Mouse (Mus musculus) cerebellum, postnatal 10 days (tissue): ENCODE results near the gene Zfp329.
"Not testable (repeated sequence)": the region's sequence is repeated elsewhere in the genome, so short reads cannot be mapped to it uniquely, and the experiment has no call there.

Experiments
- DNase-seq, 2 experiments: peaks; one replicate each; pipeline ENCODE4 v3.0.0; 2021; ENCODE audit warnings: mixed read lengths in 2 of 2

Zfp329 gene

DNA sequence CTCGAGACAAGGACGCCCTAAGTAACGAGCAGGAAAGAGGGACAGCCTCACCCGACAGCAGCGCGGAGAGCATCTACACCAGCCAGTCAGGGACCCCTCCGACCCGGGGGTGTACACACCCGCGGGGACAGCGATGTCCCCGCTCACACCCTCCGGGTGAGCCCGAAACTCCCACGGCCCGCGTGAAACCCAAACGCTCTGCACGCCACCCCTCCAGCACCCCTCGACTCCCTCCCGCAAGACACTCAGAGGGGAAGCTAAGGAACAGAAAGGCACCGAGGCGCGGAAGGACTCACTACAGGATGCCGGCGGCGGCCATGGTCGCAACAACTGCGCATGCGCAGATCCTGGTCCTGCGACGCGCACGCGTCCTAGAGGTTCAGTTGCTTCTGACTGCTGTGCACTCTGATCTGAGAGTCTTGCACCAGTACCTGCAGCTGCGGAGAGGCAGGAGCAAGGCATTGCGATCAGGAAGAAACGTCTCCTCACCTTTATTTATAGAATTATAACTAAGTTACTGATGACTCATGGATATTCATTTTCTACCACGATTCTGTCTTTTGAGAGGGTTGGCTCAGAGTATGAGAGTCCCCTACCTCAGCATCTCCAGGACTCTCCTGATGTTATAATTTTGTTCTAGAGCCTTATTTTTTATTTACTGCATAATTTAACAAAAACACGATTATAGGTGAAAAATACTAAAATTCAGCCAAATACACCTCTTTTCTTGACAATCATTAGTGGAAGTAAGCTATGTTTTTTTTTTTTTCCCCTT, at the start of gene Zfp329:
Gene Zfp329 (minus strand): TSS at position 338 of the 775 bp plus-strand sequence.
- DNase-seq = peak; percentile 96

GRCm38 (mm10) chr7:12835779-12836178, 17.1 kb upstream of the Zfp329 start:
- DNase-seq = no peak

DNA sequence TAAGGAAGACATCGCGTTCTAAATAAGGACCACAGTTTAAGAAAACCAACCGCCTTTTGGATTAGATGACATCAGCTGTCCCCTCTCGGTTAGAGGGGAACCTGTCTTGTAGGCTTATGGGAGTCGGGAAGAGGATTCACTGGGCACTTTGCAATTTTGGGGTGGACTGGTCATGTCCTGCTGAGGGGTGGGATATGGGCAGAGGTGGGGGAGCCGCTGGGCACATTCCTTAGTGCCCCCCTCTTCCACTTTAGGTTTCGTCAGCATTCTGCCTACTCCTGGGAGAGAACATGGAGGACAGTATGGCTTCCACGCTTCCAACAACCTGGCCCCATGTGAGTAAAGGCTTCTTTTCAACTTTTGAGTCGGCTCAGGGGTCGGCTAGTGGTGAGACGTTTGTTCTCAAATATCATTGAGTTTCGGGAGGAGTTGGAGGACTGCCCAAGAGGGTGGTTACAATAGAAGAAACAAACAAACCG, 16.6 kb upstream of the Zfp329 start:
- DNase-seq = peak; percentile 52 to 59

- DNase-seq = peak; percentile 89 to 92
These were observed 15.8 kb upstream of the Zfp329 start, which contains the start of gene Zfp110 for GRCm38 (mm10) chr7:12834162-12835120. Gene Zfp110, plus strand, starts transcription at chr7:12834761.

DNA sequence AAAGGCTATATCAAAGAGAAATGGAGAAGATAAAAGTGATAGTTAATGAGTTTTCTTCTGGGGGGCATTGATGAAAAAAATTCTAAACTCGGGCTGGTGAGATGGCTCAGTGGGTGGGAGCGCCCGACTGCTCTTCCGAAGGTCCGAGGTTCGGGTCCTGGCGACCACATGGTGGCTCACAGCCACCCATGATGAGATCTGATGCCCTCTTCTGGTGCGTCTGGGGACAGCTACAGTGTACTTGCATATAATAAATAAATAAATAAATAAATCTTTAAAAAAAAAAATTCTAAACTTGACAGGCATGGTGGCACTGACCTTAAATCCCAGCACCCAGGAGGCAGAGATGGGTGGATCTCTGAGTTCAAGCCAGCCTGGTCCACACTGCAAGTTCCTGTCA, 3.1 kb downstream of the Zfp329 start:
- DNase-seq = peak in 1 of 2 experiments; percentile 14

DNA sequence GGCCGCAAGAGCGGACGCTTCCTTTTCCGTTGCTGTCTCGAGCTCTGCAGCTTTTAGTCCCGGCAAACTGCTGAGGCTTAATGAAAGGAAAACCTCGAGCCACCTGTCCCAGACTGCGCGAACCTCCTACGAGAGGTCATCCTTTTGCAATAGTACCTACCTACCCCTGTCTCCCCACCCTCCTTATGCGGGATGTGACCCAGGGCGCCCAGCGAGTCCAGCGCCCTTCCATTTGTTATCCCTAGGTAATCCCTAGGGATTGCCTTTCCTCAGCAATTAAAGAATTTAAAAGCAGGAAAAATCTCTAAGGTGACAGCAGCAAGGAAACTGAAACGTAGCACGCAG, 15.0 kb downstream of the Zfp329 start:
- DNase-seq = no peak

- DNase-seq = peak; percentile 91 to 92
These were observed 15.6 kb downstream of the Zfp329 start, which contains the start of gene Zscan18 for GRCm38 (mm10) chr7:12802866-12803726. Gene Zscan18, minus strand, starts transcription at chr7:12803635.

DNA sequence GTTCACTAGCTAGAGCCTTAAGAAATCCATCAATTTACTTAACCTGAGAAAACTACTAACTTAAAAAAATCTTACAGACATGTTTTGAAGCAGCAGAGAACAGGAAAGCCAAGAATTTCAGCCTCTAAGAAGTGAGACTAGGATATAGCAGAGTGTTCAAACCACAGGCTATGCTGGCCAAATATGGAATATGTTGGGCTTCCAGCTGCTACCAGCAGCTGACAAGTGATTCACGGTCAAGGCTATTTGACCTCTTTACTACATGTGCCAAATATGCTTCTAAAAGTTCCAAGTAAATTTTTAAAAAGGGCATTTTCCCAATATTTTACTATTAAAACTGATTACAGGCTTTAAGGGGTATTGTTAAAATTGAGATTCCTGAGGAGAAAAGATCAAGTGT, 19.1 kb downstream of the Zfp329 start:
- DNase-seq = no peak

GRCm38 (mm10) chr7:12797971-12798370, 20.7 kb downstream of the Zfp329 start:
- no peak for DNase-seq

- not testable (repeated sequence) for DNase-seq
These were observed 26.0 kb downstream of the Zfp329 start for GRCm38 (mm10) chr7:12792624-12793023.

DNA sequence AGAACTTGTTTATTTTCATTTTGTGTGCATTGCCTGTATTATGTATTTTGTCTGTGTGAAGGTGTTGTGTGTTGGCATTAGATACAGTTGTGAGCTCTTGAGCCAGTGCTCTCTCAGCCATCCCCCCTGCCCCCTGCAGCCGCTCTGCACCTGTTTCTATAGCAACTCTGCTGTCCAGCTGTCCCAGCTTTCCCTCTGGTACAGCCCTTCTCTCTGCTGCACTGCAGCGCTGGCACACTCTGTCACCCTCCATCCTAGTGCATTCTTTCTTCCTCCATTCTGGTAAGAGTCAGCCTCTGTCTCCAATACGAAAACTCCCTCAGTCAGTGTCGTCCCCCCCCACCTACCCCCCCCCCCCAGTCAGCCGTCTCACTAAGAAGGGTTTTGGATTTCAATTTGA, 30.6 kb downstream of the Zfp329 start:
- DNase-seq = peak; percentile 39 to 60

- peak in 1 of 2 experiments; percentile 18 for DNase-seq
These were observed 31.3 kb downstream of the Zfp329 start for GRCm38 (mm10) chr7:12787333-12787732.

DNA sequence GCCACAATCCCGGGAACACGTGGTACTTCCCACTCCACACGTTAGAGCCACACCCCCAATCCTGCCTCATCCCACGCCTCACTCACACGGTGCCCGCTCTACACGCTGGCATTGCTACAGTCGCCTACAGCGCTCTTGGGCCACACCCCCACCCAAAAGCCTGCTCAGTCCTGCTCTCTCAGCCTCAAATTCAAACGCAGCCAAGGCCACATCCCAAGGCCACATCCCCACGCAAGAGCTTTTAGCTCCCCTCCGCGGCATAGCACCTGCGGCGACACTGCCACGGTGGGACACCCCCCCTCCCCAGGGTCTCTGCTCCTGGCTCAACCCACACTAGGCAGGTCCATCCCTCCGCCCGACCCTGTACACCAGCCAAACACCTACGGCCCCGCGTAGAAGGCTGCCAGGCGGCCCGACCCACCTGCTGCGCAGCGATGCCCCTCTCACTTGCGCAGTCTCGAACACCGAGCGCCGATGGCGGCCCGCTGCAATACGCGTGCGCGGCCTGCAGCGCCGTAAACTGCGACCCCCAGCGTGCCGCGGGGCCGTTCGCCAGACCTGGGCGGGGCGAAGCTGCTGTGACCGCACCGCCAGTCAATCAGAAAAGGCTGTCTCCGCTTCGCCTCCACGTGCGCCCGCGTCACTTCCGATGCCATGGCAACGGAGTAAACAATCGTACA, 38.4 kb downstream of the Zfp329 start:
- DNase-seq = peak; percentile 98 to 99

DNA sequence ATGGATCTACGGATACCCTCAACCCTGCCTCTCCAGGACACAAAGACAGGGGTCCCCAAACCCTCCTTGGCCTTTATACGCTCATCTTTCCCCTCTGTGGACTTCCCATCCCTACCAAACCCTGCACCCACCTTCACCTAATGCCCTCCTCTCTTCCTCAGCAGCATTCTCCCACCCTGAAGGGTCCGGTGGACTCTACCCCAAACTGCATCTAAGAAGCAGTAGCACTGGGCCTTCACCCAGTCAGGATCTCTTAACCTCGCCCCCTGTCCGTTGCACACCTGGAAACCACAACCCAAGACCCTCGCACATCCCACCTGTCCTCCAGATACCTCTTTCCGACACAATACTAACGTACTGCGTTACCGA, 38.9 kb downstream of the Zfp329 start:
- no peak for DNase-seq

- peak; percentile 30 to 34 for DNase-seq
These were observed 39.5 kb downstream of the Zfp329 start for GRCm38 (mm10) chr7:12779141-12779540.

GRCm38 (mm10) chr7:12774606-12775005, 44.1 kb downstream of the Zfp329 start:
- peak; percentile 91 for DNase-seq

GRCm38 (mm10) chr7:12774111-12774510, 44.5 kb downstream of the Zfp329 start:
- peak; percentile 69 to 71 for DNase-seq
